Mouse (Mus musculus) kidney, embryonic 15.5 days (tissue): ENCODE measurements around the gene Gucd1. TPM values are rescaled to one million over a fixed set of nuclear protein-coding genes. Genes with fewer than 3 reads are reported as not detected.
"Not testable (repeated sequence)": the region's sequence is repeated elsewhere in the genome, so short reads cannot be mapped to it uniquely, and the experiment has no call there.

Source experiments
- ATAC-seq: fragments of 200-750 bp; cut with Nextera tagmentation; replicated peaks from 2 replicates; pipeline ENCODE4 v1.8.0; 2017; ENCODE audit warnings: moderate TSS enrichment; ENCODE audit not compliant: low FRiP score
- H3K27ac ChIP-seq: fragments of 300-500 bp; sonication (generic); 2 replicates; pipeline ENCODE4 v1.5.1; 2015; ENCODE audit warnings: mild to moderate bottlenecking, inconsistent platforms
- H3K27me3 ChIP-seq: fragments of 300-500 bp; sonication (generic); 2 replicates; pipeline ENCODE4 v1.6.1; 2015; ENCODE audit warnings: inconsistent platforms
- H3K36me3 ChIP-seq: fragments of 300-500 bp; sonication (generic); 2 replicates; pipeline ENCODE4 v1.6.1; 2015; ENCODE audit warnings: inconsistent platforms
- H3K4me1 ChIP-seq: fragments of 300-500 bp; sonication (generic); 2 replicates; pipeline ENCODE4 v1.6.1; 2015; ENCODE audit warnings: inconsistent platforms
- H3K4me2 ChIP-seq: fragments of 300-500 bp; sonication (generic); 2 replicates; pipeline ENCODE4 v1.6.1; 2015; ENCODE audit warnings: moderate library complexity, mild to moderate bottlenecking, inconsistent platforms
- H3K4me3 ChIP-seq: fragments of 300-500 bp; sonication (generic); replicated peaks from 2 replicates; pipeline ENCODE4 v1.5.1; 2015; ENCODE audit warnings: mild to moderate bottlenecking, inconsistent platforms
- H3K9ac ChIP-seq: fragments of 300-500 bp; sonication (generic); 2 replicates; pipeline ENCODE4 v1.6.1; 2015; ENCODE audit warnings: mild to moderate bottlenecking, inconsistent platforms
- H3K9me3 ChIP-seq: fragments of 300-500 bp; sonication (generic); replicated peaks from 2 replicates; pipeline ENCODE4 v1.6.1; 2016; ENCODE audit warnings: inconsistent platforms
- WGBS: fragments of 180-500 bp; shearing (Covaris S2); methylation state at CpG from one replicate; pipeline ENCODE4 v1.1.7; 2015; ENCODE audit warnings: mixed read lengths; 5-methylcytosine and 5-hydroxymethylcytosine counted together
- polyA plus RNA-seq: library from polyadenylated mRNA; unstranded; fragments of >200 nt; fragmentation: Nextera tagmentation; extraction: Ambion mirVana; gene quantifications from 2 replicates; pipeline ENCODE4 v1.2.1, GENCODE M21; 2015

The Gucd1 gene
- polyA plus RNA-seq, 1 experiment from 2014 or later, result 46.0 TPM

DNA sequence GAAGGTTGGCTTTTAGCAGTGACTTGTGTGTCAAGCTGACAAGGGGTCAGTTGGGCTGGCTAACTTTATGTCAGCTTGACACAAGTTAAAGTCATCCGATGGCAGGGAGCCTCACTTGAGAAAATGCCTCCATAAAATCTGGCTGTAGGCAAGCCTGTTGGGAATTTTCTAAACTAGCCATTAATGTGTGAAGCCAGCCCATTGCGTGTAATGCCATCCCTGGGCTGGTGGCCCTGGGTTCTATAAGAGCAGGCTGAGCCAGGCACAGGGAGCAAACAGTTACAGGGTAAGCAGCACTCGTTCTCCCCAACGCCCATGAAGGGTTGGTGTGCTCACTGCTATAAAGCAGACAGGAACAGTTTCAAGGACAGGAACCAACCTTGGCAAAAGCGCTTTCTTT lies 35.5 kb downstream of the Gucd1 start:
- ATAC-seq, result no peak

DNA sequence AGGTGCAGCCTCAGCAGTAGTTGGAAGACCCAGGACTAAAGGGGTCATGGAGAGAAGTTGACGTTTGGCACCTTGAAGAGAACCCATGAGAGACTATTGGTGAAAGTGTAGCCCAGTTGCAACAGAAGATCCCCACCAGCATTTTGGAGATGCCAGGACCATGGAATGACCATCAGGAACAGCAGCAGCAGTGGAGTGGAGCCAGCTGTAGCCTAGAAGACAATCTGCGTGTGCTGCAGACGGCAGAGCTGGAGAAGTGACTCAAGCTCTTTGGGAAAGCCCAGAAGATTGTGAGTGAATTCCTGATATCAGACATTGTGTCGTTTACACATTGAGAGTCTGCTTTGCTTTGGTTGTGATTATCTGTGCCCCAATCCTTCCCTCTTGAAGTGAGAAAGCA lies 36.1 kb downstream of the Gucd1 start:
- H3K36me3 ChIP-seq, result no peaks in the 10 kb centered on the region
- H3K4me2 ChIP-seq, result no peak overlapping the region
- no peak for ATAC-seq
- H3K27ac ChIP-seq, result no peak overlapping the region
- no peaks in the 10 kb centered on the region for H3K9me3 ChIP-seq
- no peak overlapping the region for H3K4me3 ChIP-seq
- H3K27me3 ChIP-seq, result no peaks in the 10 kb centered on the region
- 75% methylated on average over 4 of the region's 4 CpGs for WGBS
- no peak overlapping the region for H3K9ac ChIP-seq
- peaks cover 19% of the 10 kb centered on the region for H3K4me1 ChIP-seq

More for the DNA sequence above, 35.5 kb downstream of the Gucd1 start:
- Histone ChIP-seq H3K36me3 (no peaks in the 10 kb centered on the region), H3K4me2 (no peak overlapping the region), H3K4me1 (peaks cover 13% of the 10 kb centered on the region), H3K4me3 (no peak overlapping the region), H3K27ac (no peak overlapping the region), H3K9me3 (no peaks in the 10 kb centered on the region), H3K27me3 (no peaks in the 10 kb centered on the region), H3K9ac (no peak overlapping the region)
- 75% methylated on average over 5 of the region's 5 CpGs for WGBS

DNA sequence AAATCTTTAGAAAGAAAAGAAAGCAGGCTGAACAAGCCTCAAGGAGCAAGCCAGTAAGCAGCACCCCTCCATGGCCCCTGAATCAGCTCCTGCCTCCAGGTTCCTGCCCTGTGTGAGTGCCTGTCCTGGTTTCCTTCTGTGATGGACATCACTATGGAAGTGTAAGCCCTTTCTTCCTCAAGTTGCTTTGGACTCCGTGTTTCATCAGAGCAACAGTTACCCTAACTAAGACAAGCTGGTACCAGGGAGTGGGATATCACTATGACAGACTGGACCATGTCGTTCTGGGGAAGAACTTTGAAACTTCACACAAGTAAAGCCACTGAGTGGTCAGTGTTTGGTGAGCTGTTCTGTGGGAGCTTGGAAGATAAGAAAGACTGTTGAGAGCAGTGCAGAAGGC lies 37.8 kb downstream of the Gucd1 start:
- Histone ChIP-seq H3K27me3 (no peaks in the 10 kb centered on the region), H3K4me3 (no peak overlapping the region), H3K9me3 (no peaks in the 10 kb centered on the region), H3K36me3 (no peaks in the 10 kb centered on the region), H3K9ac (no peak overlapping the region), H3K27ac (no peak overlapping the region), H3K4me2 (no peak overlapping the region), H3K4me1 (peaks cover 13% of the 10 kb centered on the region)
- WGBS, result 88% methylated on average over 2 of the region's 2 CpGs
- ATAC-seq, result no peak

DNA sequence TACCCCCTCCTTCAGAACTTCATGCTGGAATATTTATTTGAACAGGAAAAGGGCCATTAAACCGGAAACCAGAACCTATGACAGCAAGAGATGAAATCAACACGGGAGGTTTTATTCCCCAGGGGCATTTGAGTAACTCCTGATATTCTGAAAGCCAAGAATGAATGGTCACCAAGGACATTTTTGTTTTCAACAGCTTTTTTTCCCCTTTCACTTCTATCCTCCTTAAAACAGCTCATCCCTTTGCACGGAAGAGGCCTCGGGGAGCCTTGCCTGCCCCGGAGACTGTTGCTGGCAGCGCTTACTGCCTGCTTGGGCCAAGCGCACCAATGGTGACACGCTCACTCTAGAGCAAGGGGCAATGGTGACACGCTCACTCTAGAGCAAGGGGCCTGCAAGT lies 40.7 kb downstream of the Gucd1 start:
- no peak; the same call in 1 of the 2 replicates for ATAC-seq
- H3K27ac ChIP-seq, result 0 out of 2 replicates have a peak overlapping the region, but pooled peaks have one; percentile 45

DNA sequence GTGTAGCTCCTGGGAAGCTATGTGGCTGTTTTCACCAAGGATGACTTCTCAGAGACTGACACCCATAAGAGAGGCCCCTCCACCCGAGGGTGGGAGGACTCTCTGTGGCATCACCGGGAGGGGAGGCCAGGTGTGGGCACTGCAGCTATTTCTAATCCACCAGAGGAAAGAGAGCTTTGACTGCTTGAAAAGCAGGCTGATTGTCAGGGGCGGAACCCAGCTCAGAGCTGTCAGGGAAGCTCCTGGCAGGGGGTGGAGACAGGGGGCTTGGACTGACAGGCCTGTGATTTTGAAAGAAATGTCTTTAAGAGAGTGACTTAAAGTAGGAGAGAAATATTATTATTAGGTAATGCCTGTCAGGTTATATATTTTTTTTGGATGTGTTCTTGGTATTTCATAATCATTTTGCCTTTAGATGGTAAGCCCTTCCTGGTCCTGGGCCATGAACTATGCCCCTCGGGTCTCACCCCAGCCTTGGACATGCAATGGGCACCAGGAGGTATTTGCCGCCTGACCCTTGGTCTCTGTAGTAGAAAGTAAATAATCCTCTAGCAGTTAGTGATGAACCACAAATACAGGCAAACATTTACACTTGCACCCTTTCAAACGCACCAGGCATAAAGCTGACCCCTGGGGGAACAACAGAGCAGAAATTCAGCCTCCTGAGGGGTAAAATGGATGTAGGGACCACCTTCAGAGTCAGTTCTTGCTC lies 42.5 kb downstream of the Gucd1 start:
- ATAC-seq, result 0 out of 2 replicates have a peak, but pooled peaks have one; percentile 36
- not testable (repeated sequence) for H3K36me3 ChIP-seq, H3K9ac ChIP-seq, H3K9me3 ChIP-seq, H3K27me3 ChIP-seq, H3K4me3 ChIP-seq, H3K4me2 ChIP-seq
- peaks cover 16% of the 10 kb centered on the region for H3K4me1 ChIP-seq
- WGBS, result 49% methylated on average over 5 of the region's 6 CpGs
- H3K27ac ChIP-seq, result 0 out of 2 replicates have a peak overlapping the region, but pooled peaks have one; percentile 32

More for the DNA sequence above, 40.7 kb downstream of the Gucd1 start:
- Histone ChIP-seq H3K4me1 (peaks cover 16% of the 10 kb centered on the region), H3K4me3 (no peak overlapping the region), H3K27me3 (no peaks in the 10 kb centered on the region), H3K9ac (no peak overlapping the region), H3K9me3 (no peaks in the 10 kb centered on the region), H3K4me2 (no peak overlapping the region), H3K36me3 (no peaks in the 10 kb centered on the region)
- WGBS, result 55% methylated on average over 9 of the region's 9 CpGs

DNA sequence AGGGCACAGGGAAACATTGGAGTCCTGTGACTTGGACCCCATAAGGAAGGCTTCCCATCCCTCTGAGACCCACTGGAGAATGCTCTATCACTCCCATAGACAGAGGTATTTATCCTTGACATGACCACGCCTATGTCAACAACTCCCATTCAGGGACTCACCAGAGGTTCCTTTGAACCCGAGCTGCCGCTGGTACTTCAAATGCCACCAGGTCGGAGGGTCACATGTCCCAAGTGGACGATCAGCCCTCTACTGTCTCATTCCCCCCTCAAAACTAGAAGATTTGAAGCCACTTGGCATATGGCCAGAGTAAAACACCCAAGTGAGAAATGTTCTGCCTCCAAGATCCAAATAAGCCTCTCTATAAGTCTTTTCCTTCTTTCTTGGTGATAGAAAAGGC lies 43.2 kb downstream of the Gucd1 start:
- no peak overlapping the region for H3K4me3 ChIP-seq
- H3K4me1 ChIP-seq, result peaks cover 16% of the 10 kb centered on the region
- no peak overlapping the region for H3K4me2 ChIP-seq
- no peaks in the 10 kb centered on the region for H3K36me3 ChIP-seq
- H3K9ac ChIP-seq, result no peak overlapping the region
- 0 out of 2 replicates have a peak overlapping the region, but pooled peaks have one; percentile 32 for H3K27ac ChIP-seq
- WGBS, result 19% methylated on average over 5 of the region's 5 CpGs
- H3K27me3 ChIP-seq, result no peaks in the 10 kb centered on the region
- no peaks in the 10 kb centered on the region for H3K9me3 ChIP-seq
- ATAC-seq, result no peak

DNA sequence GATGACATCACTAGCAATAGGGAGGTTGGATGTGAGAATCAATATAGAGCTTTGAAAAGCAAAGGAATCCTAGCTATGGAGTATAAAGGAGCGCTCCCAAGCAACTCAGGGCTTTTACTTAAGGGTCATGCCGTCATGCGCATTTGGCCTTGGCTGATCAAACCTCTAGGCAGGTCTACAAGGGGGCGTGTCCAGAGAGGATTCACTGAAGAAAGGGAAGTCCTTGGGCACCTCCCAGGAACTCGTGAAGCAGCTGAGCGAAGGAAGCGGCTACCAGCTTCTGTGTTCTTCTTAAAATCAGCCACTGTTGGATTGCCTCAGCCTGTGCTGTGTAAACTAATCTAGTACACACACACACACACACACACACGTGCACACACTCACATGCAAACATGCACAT lies 44.4 kb downstream of the Gucd1 start:
- Histone ChIP-seq H3K27ac (no peak overlapping the region), H3K4me3 (no peak overlapping the region), H3K36me3 (no peaks in the 10 kb centered on the region), H3K27me3 (no peaks in the 10 kb centered on the region), H3K9me3 (no peaks in the 10 kb centered on the region), H3K4me2 (no peak overlapping the region), H3K9ac (no peak overlapping the region), H3K4me1 (peaks cover 16% of the 10 kb centered on the region)
- ATAC-seq, result no peak
- 79% methylated on average over 8 of the region's 8 CpGs for WGBS

DNA sequence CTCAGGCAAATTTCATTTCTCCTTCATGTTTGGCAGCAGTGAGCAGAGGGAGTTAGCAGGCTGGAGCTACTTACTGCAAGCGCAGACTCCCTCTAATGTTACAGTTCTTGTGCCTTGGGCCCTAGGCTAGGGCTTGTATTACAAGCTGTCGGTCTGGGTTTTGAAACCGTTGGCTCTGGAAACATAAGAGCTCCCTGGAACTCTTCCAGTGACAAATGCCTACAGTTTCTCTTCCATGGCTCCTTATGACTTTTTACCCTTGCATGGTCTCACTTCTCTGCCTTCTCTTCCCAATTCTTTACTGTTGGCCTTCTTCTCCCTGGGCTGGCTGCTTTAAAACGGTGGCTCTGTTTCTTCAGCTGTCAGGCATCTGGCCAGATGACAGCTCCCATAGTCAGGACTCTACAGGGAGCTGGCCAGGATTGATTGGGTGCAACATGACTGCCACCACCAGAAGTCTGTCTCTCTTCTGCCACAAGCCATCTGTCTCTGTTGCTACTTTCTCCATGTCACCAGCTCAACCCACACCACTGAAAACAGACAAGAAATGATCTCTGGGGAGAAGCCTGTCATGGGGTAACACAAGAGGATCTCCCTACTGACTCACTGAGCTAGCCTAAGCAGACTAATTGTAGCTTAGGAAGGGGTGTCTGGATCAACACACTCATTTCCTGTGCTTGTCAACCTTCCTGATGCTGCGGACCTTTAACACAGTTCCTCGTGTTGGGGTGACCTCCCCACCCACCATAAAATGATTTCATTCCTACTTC lies 51.8 kb downstream of the Gucd1 start:
- WGBS, result 27% methylated on average over 6 of the region's 6 CpGs
- no peaks in the 10 kb centered on the region for H3K9me3 ChIP-seq
- ATAC-seq, result no peak; the same call in 1 of the 2 replicates

DNA sequence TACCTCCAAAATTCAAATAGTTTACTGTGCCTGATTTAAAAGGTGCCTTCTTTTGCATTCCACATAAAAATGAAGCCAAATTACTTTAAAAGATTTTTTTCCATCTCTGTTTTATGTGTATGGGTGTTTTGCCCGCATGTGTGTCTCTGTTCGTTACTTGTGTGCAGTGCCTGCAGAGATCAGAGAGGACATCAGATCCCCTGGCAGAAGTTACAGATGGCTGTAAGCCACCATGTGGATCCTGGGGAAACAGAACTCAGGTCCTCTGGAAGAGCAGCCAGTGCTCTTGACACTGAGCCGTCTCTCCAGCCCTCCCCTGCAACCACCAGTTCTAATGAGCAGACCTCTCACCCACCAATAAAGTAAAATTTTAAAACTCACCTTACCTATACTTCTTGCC lies 55.0 kb downstream of the Gucd1 start:
- no peak overlapping the region for H3K4me3 ChIP-seq
- H3K27ac ChIP-seq, result no peak overlapping the region
- ATAC-seq, result no peak
- no peaks in the 10 kb centered on the region for H3K27me3 ChIP-seq
- WGBS, result 80% methylated on average over 3 of the region's 3 CpGs
- H3K36me3 ChIP-seq, result no peaks in the 10 kb centered on the region
- H3K4me2 ChIP-seq, result no peak overlapping the region
- no peaks in the 10 kb centered on the region for H3K9me3 ChIP-seq
- H3K4me1 ChIP-seq, result peaks cover 12% of the 10 kb centered on the region
- H3K9ac ChIP-seq, result no peak overlapping the region

More for the DNA sequence above, 51.8 kb downstream of the Gucd1 start:
- no peaks in the 10 kb centered on the region for H3K36me3 ChIP-seq
- no peak overlapping the region for H3K9ac ChIP-seq
- H3K4me3 ChIP-seq, result no peak overlapping the region
- H3K4me1 ChIP-seq, result peaks cover 12% of the 10 kb centered on the region
- no peaks in the 10 kb centered on the region for H3K27me3 ChIP-seq
- peak overlapping the region; percentile 59 for H3K27ac ChIP-seq
- H3K4me2 ChIP-seq, result no peak overlapping the region

DNA sequence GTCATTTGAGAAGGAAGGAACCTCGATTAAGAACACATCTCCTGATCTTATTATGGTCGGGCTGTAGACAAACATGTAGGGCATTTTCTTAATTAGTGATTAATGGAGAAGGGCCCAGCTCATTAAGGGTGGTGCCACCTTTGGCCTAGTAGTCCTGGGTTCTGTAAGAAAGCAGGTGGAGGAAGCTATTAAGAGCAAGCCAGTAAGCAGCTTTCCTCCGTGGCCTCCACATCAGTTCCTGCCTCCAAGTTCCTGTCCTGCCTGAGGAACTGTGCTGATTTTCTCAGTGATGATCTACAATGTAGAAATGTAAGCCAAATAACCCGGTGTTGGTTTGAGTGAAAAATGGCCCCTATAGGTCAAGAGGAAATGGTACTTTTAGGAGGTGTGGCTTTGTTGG lies 59.4 kb downstream of the Gucd1 start:
- no peak for ATAC-seq
- Histone ChIP-seq H3K36me3 (no peaks in the 10 kb centered on the region), H3K4me2 (no peak overlapping the region), H3K27me3 (no peaks in the 10 kb centered on the region), H3K4me1 (0 out of 2 replicates have a peak, but pooled peaks cover 2% of the 10 kb centered on the region), H3K27ac (0 out of 2 replicates have a peak overlapping the region, but pooled peaks have one; percentile 18), H3K4me3 (no peak overlapping the region), H3K9me3 (no peaks in the 10 kb centered on the region), H3K9ac (no peak overlapping the region)
- 50% methylated on average over 4 of the region's 4 CpGs for WGBS

DNA sequence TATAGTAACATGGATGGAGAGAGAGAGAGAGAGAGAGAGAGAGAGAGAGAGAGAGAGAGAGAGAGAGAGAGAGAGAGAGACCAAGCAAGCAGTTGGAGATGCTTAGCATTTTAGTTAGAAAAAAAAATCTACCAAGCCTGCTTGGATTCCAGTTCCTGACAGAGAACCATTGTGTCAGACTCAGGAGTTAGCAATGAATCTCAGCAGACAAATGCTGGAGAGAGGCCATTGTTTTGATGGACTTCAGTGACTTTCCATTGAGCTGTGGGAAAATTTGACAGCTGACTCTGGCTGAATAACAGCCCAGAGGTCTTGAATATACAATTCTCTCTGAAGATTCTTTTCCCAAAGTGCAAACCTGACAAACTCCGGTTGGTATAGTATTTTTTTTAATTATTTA lies 59.9 kb downstream of the Gucd1 start:
- WGBS, result 55% methylated on average over 1 of the region's 1 CpGs
- Histone ChIP-seq H3K9ac (no peak overlapping the region), H3K4me2 (no peak overlapping the region), H3K9me3 (no peaks in the 10 kb centered on the region), H3K36me3 (no peaks in the 10 kb centered on the region), H3K27me3 (no peaks in the 10 kb centered on the region), H3K4me1 (0 out of 2 replicates have a peak, but pooled peaks cover 2% of the 10 kb centered on the region), H3K4me3 (no peak overlapping the region), H3K27ac (0 out of 2 replicates have a peak overlapping the region, but pooled peaks have one; percentile 18)
- no peak for ATAC-seq
